Mouse (Mus musculus) MEL (cell line): ENCODE measurements at regions not wholly inside any gene's neighbourhood (a gene's known extent, or its start where the extent isn't known, plus 50 kb on each side); places are given as distances from the start of the nearest gene placed in this dataset.

Experiments used
- DNase-seq: peaks from one replicate; pipeline ENCODE4 v3.0.0; 2011; ENCODE audit warnings: low read depth, low spot score
- H3K27ac ChIP-seq: 2 replicates; pipeline ENCODE4 v1.5.1; 2012; ENCODE audit warnings: low read depth, mild to moderate bottlenecking, control low read depth, low read length, moderate library complexity; ENCODE audit not compliant: control insufficient read depth
- H3K27me3 ChIP-seq, 2 experiments: fragments of 150-350 bp in 1 of 2; sonication (generic) in 1 of 2; 2 replicates each; pipeline ENCODE4 v1.6.1; 2012; ENCODE audit warnings: low read length in 2 of 2, mild to moderate bottlenecking in 2 of 2, improper control_type of control experiment in 1 of 2, moderate library complexity in 1 of 2; ENCODE audit not compliant: insufficient read depth in 2 of 2, control insufficient read depth in 1 of 2
- H3K36me3 ChIP-seq, 2 experiments: 2 replicates each; pipeline ENCODE4 v1.6.1; 2012 to 2014; ENCODE audit warnings: low read length in 2 of 2, improper control_type of control experiment in 1 of 2, inconsistent platforms in 1 of 2, mild to moderate bottlenecking in 1 of 2; ENCODE audit not compliant: insufficient read depth in 2 of 2, control insufficient read depth in 1 of 2
- H3K4me1 ChIP-seq, 2 experiments: fragments of 150-350 bp in 1 of 2; sonication (generic) in 1 of 2; 2 replicates each; pipeline ENCODE4 v1.6.1; 2012; ENCODE audit warnings: low read length in 2 of 2, improper control_type of control experiment in 1 of 2, mild to moderate bottlenecking in 1 of 2; ENCODE audit not compliant: insufficient read depth in 2 of 2, control insufficient read depth in 1 of 2
- H3K4me3 ChIP-seq, 2 experiments: fragments of 150-350 bp in 1 of 2; sonication (generic) in 1 of 2; 2 replicates each; pipeline ENCODE4 v1.5.1; 2012; ENCODE audit warnings: low read depth in 2 of 2, low read length in 2 of 2, mild to moderate bottlenecking in 2 of 2, moderate library complexity in 2 of 2, control low read depth in 1 of 2, improper control_type of control experiment in 1 of 2; ENCODE audit not compliant: control insufficient read depth in 1 of 2, insufficient read depth in 1 of 2
- H3K79me2 ChIP-seq: 2 replicates; pipeline ENCODE4 v1.6.1; 2012; ENCODE audit warnings: mild to moderate bottlenecking, low read length, moderate library complexity; ENCODE audit not compliant: control insufficient read depth, poor library complexity, insufficient read depth
- H3K9ac ChIP-seq: 2 replicates; pipeline ENCODE4 v1.6.1; 2012; ENCODE audit warnings: low read depth, mild to moderate bottlenecking, control low read depth, low read length, moderate library complexity; ENCODE audit not compliant: control insufficient read depth, poor library complexity, severe bottlenecking
- H3K9me3 ChIP-seq: fragments of 150-350 bp; sonication (generic); replicated peaks from 2 replicates; pipeline ENCODE4 v1.6.1; 2012; ENCODE audit warnings: mild to moderate bottlenecking, low read length, improper control_type of control experiment, moderate library complexity; ENCODE audit not compliant: insufficient read depth
- BHLHE40 ChIP-seq: IDR thresholded peaks from 2 replicates; pipeline ENCODE4 v1.6.1; 2012; ENCODE audit warnings: low read depth, mild to moderate bottlenecking, inconsistent platforms, low read length, improper control_type of control experiment, borderline replicate concordance
- CHD2 ChIP-seq: IDR thresholded peaks from 2 replicates; pipeline ENCODE4 v1.6.1; 2011; ENCODE audit warnings: low read length, improper control_type of control experiment
- E2F4 ChIP-seq: IDR thresholded peaks from 2 replicates; pipeline ENCODE4 v1.6.1; 2011; ENCODE audit warnings: low read depth, low read length, improper control_type of control experiment, borderline replicate concordance
- EP300 ChIP-seq, 2 experiments: IDR thresholded peaks; 2 replicates each; pipeline ENCODE4 v1.6.1; 2011; ENCODE audit warnings: improper control_type of control experiment in 2 of 2, low read length in 2 of 2, low read depth in 1 of 2, mild to moderate bottlenecking in 1 of 2
- JUND ChIP-seq: IDR thresholded peaks from 2 replicates; pipeline ENCODE4 v1.6.1; 2011; ENCODE audit warnings: low read depth, mild to moderate bottlenecking, improper control_type of control experiment, low read length
- KAT2A ChIP-seq: conservative IDR thresholded peaks from 2 replicates; pipeline ENCODE4 v1.6.1; 2012; ENCODE audit warnings: low read depth, low read length, improper control_type of control experiment, inconsistent platforms
- MAFK ChIP-seq: IDR thresholded peaks from 2 replicates; pipeline ENCODE4 v1.6.1; 2011; ENCODE audit warnings: low read depth, mild to moderate bottlenecking, low read length, improper control_type of control experiment, borderline replicate concordance
- MAX ChIP-seq: IDR thresholded peaks from 2 replicates; pipeline ENCODE4 v1.6.1; 2011; ENCODE audit warnings: low read length, improper control_type of control experiment
- MAZ ChIP-seq: IDR thresholded peaks from 2 replicates; pipeline ENCODE4 v1.6.1; 2012; ENCODE audit warnings: low read depth, mild to moderate bottlenecking, inconsistent platforms, low read length, improper control_type of control experiment
- NELFE ChIP-seq: IDR thresholded peaks from 2 replicates; pipeline ENCODE4 v1.6.1; 2011; ENCODE audit warnings: low read depth, low read length, improper control_type of control experiment
- NRF1 ChIP-seq: IDR thresholded peaks from 2 replicates; pipeline ENCODE4 v1.6.1; 2014; ENCODE audit warnings: low read depth, mild to moderate bottlenecking, inconsistent platforms, low read length, improper control_type of control experiment, moderate library complexity; ENCODE audit not compliant: poor library complexity, insufficient read depth, severe bottlenecking
- POLR2AphosphoS2 ChIP-seq: IDR thresholded peaks from 2 replicates; pipeline ENCODE4 v1.6.1; 2011; ENCODE audit warnings: low read length, improper control_type of control experiment
- RAD21 ChIP-seq: IDR thresholded peaks from 2 replicates; pipeline ENCODE4 v1.6.1; 2011; ENCODE audit warnings: mild to moderate bottlenecking, low read depth, low read length, improper control_type of control experiment
- RCOR1 ChIP-seq: IDR thresholded peaks from 2 replicates; pipeline ENCODE4 v1.6.1; 2012; ENCODE audit warnings: low read depth, mild to moderate bottlenecking, inconsistent platforms, low read length, improper control_type of control experiment
- SMC3 ChIP-seq: IDR thresholded peaks from 2 replicates; pipeline ENCODE4 v1.6.1; 2011; ENCODE audit warnings: low read depth, low read length, improper control_type of control experiment
- TAL1 ChIP-seq: IDR thresholded peaks from 2 replicates; pipeline ENCODE4 v1.6.1; 2012; ENCODE audit warnings: mild to moderate bottlenecking, inconsistent platforms, low read length, moderate library complexity, mixed read lengths
- UBTF ChIP-seq: IDR thresholded peaks from 2 replicates; pipeline ENCODE4 v1.6.1; 2012; ENCODE audit warnings: low read depth, mild to moderate bottlenecking, inconsistent platforms, low read length, improper control_type of control experiment, moderate library complexity, borderline replicate concordance; ENCODE audit not compliant: insufficient read depth
- USF1 ChIP-seq: IDR thresholded peaks from 2 replicates; pipeline ENCODE4 v1.6.1; 2014; ENCODE audit warnings: low read depth, mild to moderate bottlenecking, inconsistent platforms, low read length, improper control_type of control experiment, moderate library complexity
- USF2 ChIP-seq, 2 experiments: IDR thresholded peaks; 2 replicates each; pipeline ENCODE4 v1.6.1; 2011 to 2012; ENCODE audit warnings: improper control_type of control experiment in 2 of 2, low read length in 2 of 2, borderline replicate concordance in 1 of 2, inconsistent platforms in 1 of 2, low read depth in 1 of 2, mild to moderate bottlenecking in 1 of 2; ENCODE audit not compliant: insufficient read depth in 1 of 2
- ZKSCAN1 ChIP-seq: IDR thresholded peaks from 2 replicates; pipeline ENCODE4 v1.6.1; 2012; ENCODE audit warnings: low read depth, mild to moderate bottlenecking, inconsistent platforms, low read length, improper control_type of control experiment, moderate library complexity
- ZMIZ1 ChIP-seq: IDR thresholded peaks from 2 replicates; pipeline ENCODE4 v1.6.1; 2012; ENCODE audit warnings: low read depth, mild to moderate bottlenecking, inconsistent platforms, low read length, improper control_type of control experiment, moderate library complexity
- ZNF384 ChIP-seq: IDR thresholded peaks from 2 replicates; pipeline ENCODE4 v1.6.1; 2012; ENCODE audit warnings: low read depth, mild to moderate bottlenecking, inconsistent platforms, low read length, improper control_type of control experiment

- no peak for TF ChIP-seq USF1
- no peak for TF ChIP-seq ZKSCAN1
- TF ChIP-seq MAZ = no peak
- no peak for TF ChIP-seq JUND
- TF ChIP-seq SMC3 = no peak
- no peak for TF ChIP-seq ZNF384
- no peak for TF ChIP-seq ZMIZ1
- no peak for TF ChIP-seq TAL1
- no peak for TF ChIP-seq MAFK
- no peak for TF ChIP-seq BHLHE40
- TF ChIP-seq RAD21 = no peak
- TF ChIP-seq USF2 (IDR thresholded peaks at IDR 0.05; ENCODE audit: borderline replicate concordance in 1 of 2, insufficient read depth in 1 of 2, low read depth in 1 of 2, low read length in 2 of 2) = no peak
- no peak for TF ChIP-seq E2F4
- TF ChIP-seq CHD2 = no peak
- TF ChIP-seq POLR2AphosphoS2 = no peak
- TF ChIP-seq NELFE = no peak
- Histone ChIP-seq H3K9ac (no peak overlapping the region), H3K4me1 (no peaks in the 10 kb centered on the region), H3K79me2 (no peaks in the 10 kb centered on the region), H3K4me3 (no peak overlapping the region), H3K27ac (no peak overlapping the region), H3K9me3 (no peaks in the 10 kb centered on the region), H3K36me3 (no peaks in the 10 kb centered on the region), H3K27me3 (no peaks in the 10 kb centered on the region)
- DNase-seq = no peak
These were observed 328.6 kb upstream of the Npvf start for GRCm38 (mm10) chr6:50982856-50983255.

- H3K4me3 ChIP-seq = no peak overlapping the region
- H3K9ac ChIP-seq = no peak overlapping the region
- H3K36me3 ChIP-seq = no peaks in the 10 kb centered on the region
- no peaks in the 10 kb centered on the region for H3K79me2 ChIP-seq
- H3K27me3 ChIP-seq = no peaks in the 10 kb centered on the region
- no peak overlapping the region for H3K27ac ChIP-seq
- no peaks in the 10 kb centered on the region for H3K4me1 ChIP-seq
- no peaks in the 10 kb centered on the region for H3K9me3 ChIP-seq
- TF ChIP-seq NRF1 (no peak), CHD2 (no peak), RCOR1 (no peak), UBTF (no peak), EP300 (IDR thresholded peaks at IDR 0.05; ENCODE audit: low read depth in 1 of 2, low read length in 2 of 2) (no peak), KAT2A (no peak), ZNF384 (no peak), USF1 (no peak), BHLHE40 (no peak), MAX (no peak), E2F4 (no peak)
- DNase-seq = no peak
These were observed 329.4 kb upstream of the Npvf start for GRCm38 (mm10) chr6:50983511-50984099.
